Mouse (Mus musculus) heart, postnatal 0 days (tissue): ENCODE measurements around the gene Rfk.

Experiments used
- CTCF ChIP-seq: IDR thresholded peaks from 2 replicates; pipeline ENCODE4 v1.5.1; 2016; ENCODE audit warnings: antibody characterized with exemption, control low read depth, low read depth
- EP300 ChIP-seq: IDR thresholded peaks from 2 replicates; pipeline ENCODE4 v1.6.1; 2016; ENCODE audit warnings: antibody characterized with exemption, low read depth

GRCm38 (mm10) chr19:17396802-17397201, 3.0 kb downstream of the Rfk start:
- TF ChIP-seq EP300: peak; percentile 48; the same call in 1 of the 2 replicates
- no peak for TF ChIP-seq CTCF
